Mouse (Mus musculus) limb, embryonic 15.5 days (tissue): Measurements from ENCODE around the gene Dnajb12. TPM values are rescaled to one million over a fixed set of nuclear protein-coding genes. Genes with fewer than 3 reads are reported as not detected.
A peak's percentile ranks its signal among the peaks of the same experiment; 100 is the strongest.

Experiments
- ATAC-seq: fragments of 200-750 bp; cut with Nextera tagmentation; 2 replicates; pipeline ENCODE4 v1.8.0; 2017; ENCODE audit warnings: low read depth, moderate TSS enrichment; ENCODE audit not compliant: insufficient number of reproducible peaks, low FRiP score, low TSS enrichment
- H3K27ac ChIP-seq: fragments of 300-500 bp; sonication (generic); 2 replicates; pipeline ENCODE4 v1.5.1; 2015; ENCODE audit warnings: moderate library complexity, mild to moderate bottlenecking, inconsistent platforms
- H3K27me3 ChIP-seq: fragments of 300-500 bp; sonication (generic); 2 replicates; pipeline ENCODE4 v1.6.1; 2015; ENCODE audit warnings: inconsistent platforms
- H3K36me3 ChIP-seq: fragments of 300-500 bp; sonication (generic); 2 replicates; pipeline ENCODE4 v1.6.1; 2015; ENCODE audit warnings: inconsistent platforms
- H3K4me1 ChIP-seq: fragments of 300-500 bp; sonication (generic); 2 replicates; pipeline ENCODE4 v1.6.1; 2015; ENCODE audit warnings: inconsistent platforms
- H3K4me2 ChIP-seq: fragments of 300-500 bp; sonication (generic); 2 replicates; pipeline ENCODE4 v1.6.1; 2015; ENCODE audit warnings: mild to moderate bottlenecking, inconsistent platforms
- H3K4me3 ChIP-seq: fragments of 300-500 bp; sonication (generic); 2 replicates; pipeline ENCODE4 v1.5.1; 2015; ENCODE audit warnings: mild to moderate bottlenecking, inconsistent platforms
- H3K9ac ChIP-seq: fragments of 300-500 bp; sonication (generic); 2 replicates; pipeline ENCODE4 v1.6.1; 2015; ENCODE audit warnings: inconsistent platforms
- H3K9me3 ChIP-seq: fragments of 300-500 bp; sonication (generic); 2 replicates; pipeline ENCODE4 v1.6.1; 2016; ENCODE audit warnings: inconsistent platforms
- WGBS: fragments of 180-500 bp; shearing (Covaris S2); methylation state at CpG from one replicate; pipeline ENCODE4 v1.1.7; 2015; 5-methylcytosine and 5-hydroxymethylcytosine counted together
- polyA plus RNA-seq: library from polyadenylated mRNA; unstranded; fragments of >200 nt; fragmentation: Nextera tagmentation; extraction: Ambion mirVana; gene quantifications from 2 replicates; pipeline ENCODE4 v1.2.1, GENCODE M21; 2015

Gene Dnajb12
- polyA plus RNA-seq, 1 experiment from 2014 or later, result 19.5 TPM

DNA sequence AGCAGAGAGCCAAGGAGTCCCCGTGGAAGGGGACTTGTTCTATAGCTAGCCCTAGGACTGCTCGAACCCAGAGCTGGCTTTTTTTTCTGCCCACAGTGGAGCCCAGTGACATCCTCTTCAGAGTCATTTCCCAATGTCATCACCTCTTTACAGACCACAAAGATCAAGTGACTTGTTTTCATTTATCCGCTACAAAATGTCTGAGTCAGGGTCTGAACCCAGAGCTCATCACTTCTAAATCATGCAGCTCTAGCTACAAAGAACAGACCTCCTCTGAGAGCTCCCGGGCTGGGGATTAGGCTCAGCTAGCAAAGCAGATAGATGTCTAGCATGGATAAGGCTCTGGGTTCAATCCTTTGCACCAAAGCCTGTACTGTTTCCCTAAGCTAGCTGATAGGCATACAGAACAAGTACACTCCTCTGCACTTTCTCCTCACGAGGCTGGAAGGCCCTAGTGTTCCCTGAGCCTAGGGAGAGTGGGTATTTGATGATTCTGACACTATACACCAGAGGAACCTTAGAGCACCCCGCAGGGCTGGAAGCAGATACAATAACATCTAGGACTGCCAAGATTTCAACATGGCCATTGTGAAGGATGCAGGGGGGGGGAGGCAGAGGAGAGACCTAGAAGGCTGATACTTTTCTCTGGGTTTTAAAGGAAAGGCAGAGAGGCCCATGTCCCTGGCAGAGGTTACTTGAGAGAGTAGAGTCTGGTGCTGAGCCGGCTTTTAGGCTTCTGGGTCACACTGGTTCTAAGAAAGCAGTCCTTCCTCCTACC is 68.1 kb downstream of the Dnajb12 start:
- 62% methylated on average over 7 of the region's 7 CpGs for WGBS
- Histone ChIP-seq H3K9ac (no peak overlapping the region), H3K4me3 (no peak overlapping the region), H3K36me3 (no peaks in the 10 kb centered on the region), H3K9me3 (no peaks in the 10 kb centered on the region), H3K27me3 (no peaks in the 10 kb centered on the region), H3K4me2 (no peak overlapping the region), H3K4me1 (peaks cover 45% of the 10 kb centered on the region), H3K27ac (peak overlapping the region; percentile 96; the same call in 1 of the 2 replicates)
- ATAC-seq, result no peak

DNA sequence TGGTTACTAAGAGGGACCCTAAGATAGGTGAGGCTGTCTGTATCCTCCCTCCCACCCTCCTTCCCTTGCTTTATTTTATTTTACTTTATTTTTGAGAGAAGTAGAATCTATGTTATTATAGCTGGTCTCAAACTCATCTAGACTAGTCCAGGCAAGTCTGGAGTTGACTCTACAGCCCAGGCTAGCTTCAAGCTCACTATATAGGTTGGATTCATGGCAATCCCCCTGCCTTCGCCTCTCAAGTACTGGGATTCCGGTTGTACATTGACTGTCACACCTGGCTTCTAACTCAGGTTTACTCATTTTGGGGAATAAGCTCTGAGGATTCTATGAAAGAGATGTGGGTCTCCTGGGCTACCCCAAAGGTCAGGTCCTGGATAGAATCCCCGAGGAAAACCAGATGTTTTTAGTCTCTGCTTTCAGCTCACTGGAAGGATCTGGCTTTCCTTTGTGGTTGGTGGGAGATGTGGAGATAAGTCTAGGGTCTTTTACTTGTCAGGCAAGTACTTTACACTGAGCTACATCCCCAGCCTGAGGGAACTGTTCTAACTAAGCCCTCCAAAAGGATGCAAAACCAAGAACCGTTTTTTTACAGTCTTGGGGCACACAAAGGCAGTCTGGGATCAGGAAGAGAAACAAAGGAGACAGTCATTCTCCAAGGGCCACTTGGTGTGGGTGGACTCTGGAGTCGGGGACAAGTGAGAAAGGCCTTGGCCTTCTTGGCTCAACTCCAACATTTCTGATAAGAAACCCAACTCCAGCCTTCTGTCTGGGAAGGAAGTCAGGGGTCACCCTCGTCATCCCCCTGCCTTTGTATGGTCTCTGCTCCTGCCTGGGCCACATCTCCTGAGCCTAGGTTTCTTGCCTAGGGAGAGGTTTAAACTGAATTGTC is 69.3 kb downstream of the Dnajb12 start:
- Histone ChIP-seq H3K36me3 (no peaks in the 10 kb centered on the region), H3K9me3 (no peaks in the 10 kb centered on the region), H3K27ac (peak overlapping the region; percentile 96), H3K9ac (no peak overlapping the region), H3K4me1 (peaks cover 43% of the 10 kb centered on the region), H3K4me2 (peak overlapping the region; percentile 85), H3K4me3 (peak overlapping the region; percentile 91; the same call in 1 of the 2 replicates), H3K27me3 (no peaks in the 10 kb centered on the region)
- ATAC-seq, result no peak
- 35% methylated on average over 6 of the region's 6 CpGs for WGBS

Other genes starting within 250 kb of the Dnajb12 start
- gene Micu1, start 177.1 kb upstream of the Dnajb12 start, polyA plus RNA-seq, result 84.2 and 96.4 TPM in 2 replicates
- 63.6 and 77.1 TPM in 2 replicates for gene Ddit4, start 72.3 kb downstream of the Dnajb12 start, polyA plus RNA-seq
- gene Ascc1, start 123.2 kb downstream of the Dnajb12 start, polyA plus RNA-seq, result 41.3 and 44.4 TPM in 2 replicates
- 97.5 and 110 TPM in 2 replicates for gene Anapc16, start 123.6 kb downstream of the Dnajb12 start, polyA plus RNA-seq
- gene Spock2, start 226.7 kb downstream of the Dnajb12 start, polyA plus RNA-seq, result 11.0 and 11.6 TPM in 2 replicates